Mouse (Mus musculus) neural tube, embryonic 13.5 days (tissue): Measurements from ENCODE around the gene Memo1. TPM values are rescaled to one million over a fixed set of nuclear protein-coding genes. Genes with fewer than 3 reads are reported as not detected.

Experiments
- ATAC-seq: fragments of 200-750 bp; cut with Nextera tagmentation; 2 replicates; pipeline ENCODE4 v1.8.0; 2017; ENCODE audit warnings: low read depth, mild to moderate bottlenecking, moderate TSS enrichment, moderate library complexity
- H3K27ac ChIP-seq: fragments of 300-500 bp; sonication (generic); replicated peaks from 2 replicates; pipeline ENCODE4 v1.5.1; 2015; ENCODE audit warnings: moderate library complexity, mild to moderate bottlenecking, inconsistent platforms
- H3K27me3 ChIP-seq: fragments of 300-500 bp; sonication (generic); 2 replicates; pipeline ENCODE4 v1.6.1; 2015; ENCODE audit warnings: mild to moderate bottlenecking, inconsistent platforms
- H3K36me3 ChIP-seq: fragments of 300-500 bp; sonication (generic); 2 replicates; pipeline ENCODE4 v1.6.1; 2015; ENCODE audit warnings: mild to moderate bottlenecking, inconsistent platforms
- H3K4me1 ChIP-seq: fragments of 300-500 bp; sonication (generic); replicated peaks from 2 replicates; pipeline ENCODE4 v1.6.1; 2015; ENCODE audit warnings: inconsistent platforms
- H3K4me2 ChIP-seq: fragments of 300-500 bp; sonication (generic); 2 replicates; pipeline ENCODE4 v1.6.1; 2015; ENCODE audit warnings: inconsistent platforms, mild to moderate bottlenecking, moderate library complexity
- H3K4me3 ChIP-seq: fragments of 300-500 bp; sonication (generic); 2 replicates; pipeline ENCODE4 v1.5.1; 2015; ENCODE audit warnings: mild to moderate bottlenecking, inconsistent platforms
- H3K9ac ChIP-seq: fragments of 300-500 bp; sonication (generic); 2 replicates; pipeline ENCODE4 v1.6.1; 2015; ENCODE audit warnings: moderate library complexity, mild to moderate bottlenecking, inconsistent platforms
- H3K9me3 ChIP-seq: fragments of 300-500 bp; sonication (generic); 2 replicates; pipeline ENCODE4 v1.6.1; 2016; ENCODE audit warnings: inconsistent platforms
- WGBS: fragments of 180-500 bp; shearing (Covaris S2); methylation state at CpG from one replicate; pipeline ENCODE4 v1.1.7; 2015; 5-methylcytosine and 5-hydroxymethylcytosine counted together
- polyA plus RNA-seq: library from polyadenylated mRNA; unstranded; fragments of >200 nt; fragmentation: Nextera tagmentation; extraction: Ambion mirVana; gene quantifications from 2 replicates; pipeline ENCODE4 v1.2.1, GENCODE M21; 2015

Memo1 gene
- polyA plus RNA-seq, 1 experiment from 2014 or later: 67.3 TPM

- ATAC-seq: no peak
These were observed 25.1 kb downstream of the Memo1 start for GRCm38 (mm10) chr17:74270205-74270604.

GRCm38 (mm10) chr17:74267415-74268180, 27.7 kb downstream of the Memo1 start:
- H3K4me3 ChIP-seq: no peak overlapping the region
- ATAC-seq: no peak
- H3K27ac ChIP-seq: no peak overlapping the region
- H3K36me3 ChIP-seq: no peaks in the 10 kb centered on the region
- H3K27me3 ChIP-seq: no peaks in the 10 kb centered on the region
- WGBS: 92% methylated on average over 11 of the region's 11 CpGs
- no peak overlapping the region for H3K9ac ChIP-seq
- H3K4me2 ChIP-seq: no peak overlapping the region
- H3K9me3 ChIP-seq: no peaks in the 10 kb centered on the region
- H3K4me1 ChIP-seq: peaks cover 21% of the 10 kb centered on the region

More at GRCm38 (mm10) chr17:74270205-74270604, 25.1 kb downstream of the Memo1 start:
- Histone ChIP-seq H3K9me3 (no peaks in the 10 kb centered on the region), H3K4me1 (peaks cover 9% of the 10 kb centered on the region), H3K36me3 (no peaks in the 10 kb centered on the region), H3K27me3 (no peaks in the 10 kb centered on the region), H3K9ac (no peak overlapping the region), H3K27ac (no peak overlapping the region), H3K4me3 (no peak overlapping the region), H3K4me2 (no peak overlapping the region)
- 93% methylated on average over 2 of the region's 2 CpGs for whole genome bisulfite sequencing

GRCm38 (mm10) chr17:74265636-74266035, 29.7 kb downstream of the Memo1 start:
- 15% methylated on average over 1 of the region's 1 CpGs for WGBS
- H3K27ac ChIP-seq: no peak overlapping the region; the same call in 1 of the 2 replicates
- H3K9ac ChIP-seq: no peak overlapping the region
- peaks cover 25% of the 10 kb centered on the region for H3K4me1 ChIP-seq
- H3K9me3 ChIP-seq: no peaks in the 10 kb centered on the region
- H3K4me2 ChIP-seq: no peak overlapping the region
- no peak overlapping the region for H3K4me3 ChIP-seq
- ATAC-seq: no peak
- H3K36me3 ChIP-seq: no peaks in the 10 kb centered on the region
- H3K27me3 ChIP-seq: no peaks in the 10 kb centered on the region

- 5% methylated on average over 5 of the region's 5 CpGs for WGBS
- Histone ChIP-seq H3K27ac (peak overlapping the region; percentile 68), H3K27me3 (no peaks in the 10 kb centered on the region), H3K4me2 (0 out of 2 replicates have a peak overlapping the region, but pooled peaks have one; percentile 4), H3K36me3 (no peaks in the 10 kb centered on the region), H3K9ac (0 out of 2 replicates have a peak overlapping the region, but pooled peaks have one; percentile 26), H3K9me3 (no peaks in the 10 kb centered on the region), H3K4me1 (peaks cover 25% of the 10 kb centered on the region), H3K4me3 (no peak overlapping the region)
- peak; percentile 45; the same call in 1 of the 2 replicates for ATAC-seq
These were observed 30.2 kb downstream of the Memo1 start for GRCm38 (mm10) chr17:74265156-74265505.

GRCm38 (mm10) chr17:74264333-74265155, 30.8 kb downstream of the Memo1 start:
- peaks cover 25% of the 10 kb centered on the region for H3K4me1 ChIP-seq
- H3K36me3 ChIP-seq: no peaks in the 10 kb centered on the region
- H3K9ac ChIP-seq: 0 out of 2 replicates have a peak overlapping the region, but pooled peaks have one; percentile 26
- H3K4me3 ChIP-seq: no peak overlapping the region
- no peaks in the 10 kb centered on the region for H3K27me3 ChIP-seq
- H3K27ac ChIP-seq: peak overlapping the region; percentile 68
- 22% methylated on average over 3 of the region's 3 CpGs for WGBS
- 0 out of 2 replicates have a peak overlapping the region, but pooled peaks have one; percentile 4 for H3K4me2 ChIP-seq
- H3K9me3 ChIP-seq: no peaks in the 10 kb centered on the region
- ATAC-seq: peak; percentile 38; the same call in 1 of the 2 replicates

- H3K9me3 ChIP-seq: no peaks in the 10 kb centered on the region
- no peak for ATAC-seq
These were observed 32.9 kb downstream of the Memo1 start for GRCm38 (mm10) chr17:74262415-74262814.

GRCm38 (mm10) chr17:74245284-74245683, 50.0 kb downstream of the Memo1 start:
- Histone ChIP-seq H3K4me3 (no peak overlapping the region), H3K27ac (no peak overlapping the region), H3K36me3 (peaks cover 3% of the 10 kb centered on the region; the same call in 1 of the 2 replicates), H3K27me3 (no peaks in the 10 kb centered on the region), H3K4me2 (no peak overlapping the region), H3K4me1 (no peaks in the 10 kb centered on the region), H3K9me3 (no peaks in the 10 kb centered on the region), H3K9ac (no peak overlapping the region)
- ATAC-seq: no peak
- 78% methylated on average over 1 of the region's 1 CpGs for WGBS

More at GRCm38 (mm10) chr17:74262415-74262814, 32.9 kb downstream of the Memo1 start:
- Histone ChIP-seq H3K27me3 (no peaks in the 10 kb centered on the region), H3K27ac (no peak overlapping the region), H3K36me3 (peaks cover 7% of the 10 kb centered on the region; the same call in 1 of the 2 replicates), H3K4me1 (peaks cover 25% of the 10 kb centered on the region), H3K9ac (no peak overlapping the region), H3K4me2 (no peak overlapping the region), H3K4me3 (no peak overlapping the region)
- 91% methylated on average over 3 of the region's 3 CpGs for WGBS

GRCm38 (mm10) chr17:74242788-74243187, 52.5 kb downstream of the Memo1 start:
- ATAC-seq: no peak
- H3K27me3 ChIP-seq: no peaks in the 10 kb centered on the region
- no peak overlapping the region for H3K27ac ChIP-seq
- H3K4me2 ChIP-seq: no peak overlapping the region
- H3K4me3 ChIP-seq: no peak overlapping the region
- 83% methylated on average over 3 of the region's 3 CpGs for WGBS
- no peaks in the 10 kb centered on the region for H3K4me1 ChIP-seq
- H3K9me3 ChIP-seq: no peaks in the 10 kb centered on the region
- no peak overlapping the region for H3K9ac ChIP-seq
- H3K36me3 ChIP-seq: peaks cover 8% of the 10 kb centered on the region

- no peak overlapping the region for H3K4me3 ChIP-seq
- no peak overlapping the region for H3K9ac ChIP-seq
- no peak for ATAC-seq
- WGBS: 94% methylated on average over 1 of the region's 1 CpGs
- H3K27me3 ChIP-seq: no peaks in the 10 kb centered on the region
- no peak overlapping the region for H3K4me2 ChIP-seq
- H3K9me3 ChIP-seq: no peaks in the 10 kb centered on the region
- peaks cover 8% of the 10 kb centered on the region for H3K36me3 ChIP-seq
- no peaks in the 10 kb centered on the region for H3K4me1 ChIP-seq
- no peak overlapping the region for H3K27ac ChIP-seq
These were observed 55.0 kb downstream of the Memo1 start for GRCm38 (mm10) chr17:74240322-74240721.

GRCm38 (mm10) chr17:74228131-74228759, 67.1 kb downstream of the Memo1 start:
- H3K9me3 ChIP-seq: no peaks in the 10 kb centered on the region
- 90% methylated on average over 3 of the region's 3 CpGs for WGBS
- H3K36me3 ChIP-seq: peaks cover 3% of the 10 kb centered on the region; the same call in 1 of the 2 replicates
- no peaks in the 10 kb centered on the region for H3K4me1 ChIP-seq
- no peak overlapping the region for H3K4me3 ChIP-seq
- no peak overlapping the region for H3K27ac ChIP-seq
- no peak overlapping the region for H3K4me2 ChIP-seq
- ATAC-seq: no peak
- H3K9ac ChIP-seq: no peak overlapping the region
- no peaks in the 10 kb centered on the region for H3K27me3 ChIP-seq

- Histone ChIP-seq H3K9ac (no peak overlapping the region), H3K36me3 (peaks cover 10% of the 10 kb centered on the region; the same call in 1 of the 2 replicates), H3K4me1 (no peaks in the 10 kb centered on the region), H3K9me3 (no peaks in the 10 kb centered on the region), H3K4me3 (no peak overlapping the region), H3K4me2 (no peak overlapping the region), H3K27me3 (no peaks in the 10 kb centered on the region), H3K27ac (no peak overlapping the region)
- no peak for ATAC-seq
- 13% methylated on average over 2 of the region's 2 CpGs for WGBS
These were observed 78.0 kb downstream of the Memo1 start for GRCm38 (mm10) chr17:74217304-74217703.
